Mouse (Mus musculus) midbrain, embryonic 16.5 days (tissue): ENCODE data around the gene Hps1. TPM values are rescaled to one million over a fixed set of nuclear protein-coding genes. Genes with fewer than 3 reads are reported as not detected.

Experiments used
- ATAC-seq: fragments of 200-750 bp; cut with Nextera tagmentation; 2 replicates; pipeline ENCODE4 v1.8.0; 2017; ENCODE audit warnings: moderate TSS enrichment
- H3K27ac ChIP-seq: fragments of 300-500 bp; sonication (generic); 2 replicates; pipeline ENCODE4 v1.5.1; 2014; ENCODE audit warnings: mild to moderate bottlenecking, low read length, mixed read lengths
- H3K27me3 ChIP-seq: fragments of 300-500 bp; sonication (generic); 2 replicates; pipeline ENCODE4 v1.6.1; 2014; ENCODE audit warnings: low read depth, low read length, mixed read lengths; ENCODE audit not compliant: control insufficient read depth, insufficient read depth
- H3K36me3 ChIP-seq: fragments of 300-500 bp; sonication (generic); 2 replicates; pipeline ENCODE4 v1.6.1; 2014; ENCODE audit warnings: mild to moderate bottlenecking, low read length, moderate library complexity, mixed read lengths; ENCODE audit not compliant: control insufficient read depth, insufficient read depth
- H3K4me1 ChIP-seq: fragments of 300-500 bp; sonication (generic); 2 replicates; pipeline ENCODE4 v1.6.1; 2014; ENCODE audit warnings: mild to moderate bottlenecking, low read length, mixed read lengths; ENCODE audit not compliant: control insufficient read depth, insufficient read depth
- H3K4me2 ChIP-seq: fragments of 300-500 bp; sonication (generic); 2 replicates; pipeline ENCODE4 v1.6.1; 2014; ENCODE audit warnings: mild to moderate bottlenecking, low read length, mixed read lengths
- H3K4me3 ChIP-seq: fragments of 300-500 bp; sonication (generic); 2 replicates; pipeline ENCODE4 v1.5.1; 2014; ENCODE audit warnings: low read depth, mild to moderate bottlenecking, low read length, moderate library complexity, mixed read lengths
- H3K9ac ChIP-seq: fragments of 300-500 bp; sonication (generic); 2 replicates; pipeline ENCODE4 v1.6.1; 2014; ENCODE audit warnings: low read depth, low read length, mixed read lengths
- H3K9me3 ChIP-seq: fragments of 300-500 bp; sonication (generic); replicated peaks from 2 replicates; pipeline ENCODE4 v1.6.1; 2014; ENCODE audit warnings: mild to moderate bottlenecking, low read length, mixed read lengths; ENCODE audit not compliant: control insufficient read depth, poor library complexity, severe bottlenecking
- WGBS: fragments of 180-500 bp; shearing (Covaris S2); extraction: QIAGEN DNeasy Blood & Tissue Kit; methylation state at CpG from one replicate; pipeline ENCODE4 v1.1.7; 2014; 5-methylcytosine and 5-hydroxymethylcytosine counted together
- polyA plus RNA-seq: library from polyadenylated mRNA; unstranded; fragments of >200 nt; fragmentation: Nextera tagmentation; extraction: Ambion mirVana; gene quantifications from 2 replicates; pipeline ENCODE4 v1.2.1, GENCODE M21; 2015

The Hps1 gene
- polyA plus RNA-seq, 1 experiment from 2014 or later = 11.7 TPM

- H3K36me3 ChIP-seq = no peaks in the 10 kb centered on the region
- ATAC-seq = no peak
- H3K4me3 ChIP-seq = no peak overlapping the region
- no peak overlapping the region for H3K27ac ChIP-seq
- H3K27me3 ChIP-seq = no peaks in the 10 kb centered on the region
- H3K4me2 ChIP-seq = no peak overlapping the region
- WGBS = 83% methylated on average over 11 of the region's 11 CpGs
- no peaks in the 10 kb centered on the region for H3K9me3 ChIP-seq
- no peak overlapping the region for H3K9ac ChIP-seq
- H3K4me1 ChIP-seq = peaks cover 18% of the 10 kb centered on the region
Observed at GRCm38 (mm10) chr19:42750196-42750595, 29.6 kb downstream of the Hps1 start.

DNA sequence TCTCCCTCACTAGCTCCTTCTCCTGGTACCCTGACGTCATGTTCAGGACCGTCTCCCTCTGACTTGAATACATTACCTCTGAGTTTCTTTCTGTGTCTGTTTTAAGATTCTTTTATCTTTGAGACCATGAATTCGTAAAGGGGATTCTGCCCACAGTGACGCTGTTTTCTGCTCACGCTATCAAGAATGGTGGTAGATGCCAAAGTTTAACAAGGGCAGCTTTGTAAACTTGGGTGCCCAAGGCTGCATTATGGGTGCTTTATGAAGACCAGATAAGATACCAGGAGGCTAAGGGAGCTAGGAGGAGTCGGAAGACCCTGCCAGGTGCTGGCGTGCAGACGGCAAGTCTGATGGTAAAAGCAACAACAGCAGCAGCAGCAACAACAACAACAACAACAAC is 33.1 kb downstream of the Hps1 start:
- Histone ChIP-seq H3K36me3 (no peaks in the 10 kb centered on the region), H3K27me3 (no peaks in the 10 kb centered on the region), H3K4me2 (no peak overlapping the region), H3K9ac (no peak overlapping the region), H3K4me3 (no peak overlapping the region), H3K4me1 (peaks cover 2% of the 10 kb centered on the region), H3K9me3 (no peaks in the 10 kb centered on the region), H3K27ac (no peak overlapping the region)
- no peak for ATAC-seq
- WGBS = 90% methylated on average over 8 of the region's 8 CpGs

DNA sequence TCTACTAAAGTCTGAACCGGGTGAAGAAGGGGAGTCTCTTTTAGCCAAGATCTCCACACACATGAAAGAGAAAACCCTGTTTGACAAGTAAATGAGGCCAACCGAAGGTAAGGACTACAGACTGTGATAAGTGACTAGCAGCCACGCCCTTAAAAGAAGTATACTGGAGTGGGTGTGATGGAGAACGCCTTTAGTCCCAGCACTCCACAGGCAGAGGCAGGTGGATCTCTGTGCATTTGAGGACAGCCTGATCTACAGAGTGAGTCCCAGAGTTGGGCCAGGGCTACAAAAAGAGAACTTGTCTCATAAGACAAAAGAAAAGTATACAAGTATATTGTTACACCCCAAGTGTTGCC is 33.9 kb downstream of the Hps1 start:
- no peak for ATAC-seq
- H3K4me2 ChIP-seq = no peak overlapping the region
- H3K9me3 ChIP-seq = no peaks in the 10 kb centered on the region
- H3K36me3 ChIP-seq = no peaks in the 10 kb centered on the region
- H3K4me3 ChIP-seq = no peak overlapping the region
- no peaks in the 10 kb centered on the region; the same call in 1 of the 2 replicates for H3K4me1 ChIP-seq
- WGBS = 89% methylated on average over 4 of the region's 4 CpGs
- H3K27ac ChIP-seq = no peak overlapping the region
- H3K27me3 ChIP-seq = no peaks in the 10 kb centered on the region
- H3K9ac ChIP-seq = no peak overlapping the region

GRCm38 (mm10) chr19:42745084-42745868 is 34.5 kb downstream of the Hps1 start:
- Histone ChIP-seq H3K27ac (no peak overlapping the region), H3K4me3 (no peak overlapping the region), H3K4me2 (no peak overlapping the region), H3K36me3 (no peaks in the 10 kb centered on the region), H3K9me3 (no peaks in the 10 kb centered on the region), H3K4me1 (no peaks in the 10 kb centered on the region), H3K27me3 (no peaks in the 10 kb centered on the region), H3K9ac (no peak overlapping the region)
- ATAC-seq = no peak
- 66% methylated on average over 9 of the region's 9 CpGs for WGBS

- ATAC-seq = peak; percentile 78
Observed at GRCm38 (mm10) chr19:42744162-42744586, 35.6 kb downstream of the Hps1 start.

GRCm38 (mm10) chr19:42743261-42743660 is 36.5 kb downstream of the Hps1 start:
- Histone ChIP-seq H3K9me3 (no peaks in the 10 kb centered on the region), H3K4me2 (no peak overlapping the region), H3K36me3 (no peaks in the 10 kb centered on the region), H3K27ac (no peak overlapping the region), H3K4me3 (no peak overlapping the region), H3K4me1 (no peaks in the 10 kb centered on the region), H3K27me3 (no peaks in the 10 kb centered on the region), H3K9ac (no peak overlapping the region; the same call in 1 of the 2 replicates)
- WGBS = 47% methylated on average over 16 of the region's 16 CpGs
- ATAC-seq = 0 out of 2 replicates have a peak, but pooled peaks have one; percentile 18

More at GRCm38 (mm10) chr19:42744162-42744586, 35.6 kb downstream of the Hps1 start:
- Histone ChIP-seq H3K9me3 (no peaks in the 10 kb centered on the region), H3K27me3 (no peaks in the 10 kb centered on the region), H3K4me2 (no peak overlapping the region), H3K9ac (no peak overlapping the region), H3K36me3 (no peaks in the 10 kb centered on the region), H3K27ac (no peak overlapping the region), H3K4me1 (no peaks in the 10 kb centered on the region), H3K4me3 (no peak overlapping the region)
- WGBS = 24% methylated on average over 4 of the region's 4 CpGs

DNA sequence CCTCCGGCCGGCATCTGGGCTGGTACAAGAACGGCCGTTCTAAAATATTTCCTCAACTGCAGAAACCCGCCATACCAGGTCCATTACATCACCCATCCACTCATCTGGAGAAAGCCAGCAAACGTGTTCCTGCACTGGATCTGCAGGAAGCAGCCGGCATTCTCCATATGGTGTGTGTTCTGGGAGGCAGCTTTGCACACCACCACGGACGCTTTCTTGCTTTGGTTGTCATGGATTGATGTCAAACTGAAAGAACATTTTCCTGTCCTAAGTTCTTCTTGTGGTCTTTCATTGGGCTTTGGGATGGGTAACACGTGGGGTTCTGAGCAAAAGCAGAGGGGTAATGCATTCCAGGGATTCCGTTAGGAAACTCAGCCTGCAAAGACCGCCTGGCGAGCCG is 37.9 kb downstream of the Hps1 start:
- no peaks in the 10 kb centered on the region for H3K36me3 ChIP-seq
- H3K9me3 ChIP-seq = no peaks in the 10 kb centered on the region
- no peaks in the 10 kb centered on the region for H3K4me1 ChIP-seq
- H3K27me3 ChIP-seq = no peaks in the 10 kb centered on the region
- H3K9ac ChIP-seq = no peak overlapping the region
- no peak overlapping the region for H3K4me2 ChIP-seq
- no peak overlapping the region for H3K27ac ChIP-seq
- 87% methylated on average over 14 of the region's 14 CpGs for WGBS
- no peak overlapping the region for H3K4me3 ChIP-seq
- no peak for ATAC-seq

GRCm38 (mm10) chr19:42740163-42740899 is 39.4 kb downstream of the Hps1 start:
- Histone ChIP-seq H3K9ac (no peak overlapping the region), H3K4me3 (no peak overlapping the region), H3K36me3 (no peaks in the 10 kb centered on the region), H3K27ac (no peak overlapping the region), H3K4me1 (no peaks in the 10 kb centered on the region), H3K27me3 (no peaks in the 10 kb centered on the region), H3K9me3 (no peaks in the 10 kb centered on the region), H3K4me2 (no peak overlapping the region)
- ATAC-seq = no peak
- WGBS = 74% methylated on average over 8 of the region's 8 CpGs

DNA sequence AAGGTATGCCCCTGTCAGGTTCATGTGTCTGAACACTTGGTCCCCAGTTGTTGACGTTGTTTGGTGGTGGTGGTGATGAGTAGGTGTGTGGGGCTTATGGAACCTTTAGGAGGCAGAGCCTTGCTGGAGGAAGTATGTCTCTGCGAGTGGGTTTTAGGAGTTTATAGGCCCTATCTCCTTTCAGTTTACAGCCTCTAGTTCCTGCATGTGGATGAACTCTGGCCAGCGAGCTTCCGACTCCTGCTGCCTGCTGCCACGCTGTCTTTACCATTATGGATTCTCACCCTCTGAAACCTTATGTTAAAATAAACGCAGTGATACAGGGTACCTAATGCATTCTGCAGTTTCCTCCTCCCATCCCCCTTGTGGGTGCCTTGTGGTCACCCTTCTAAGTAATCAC is 40.0 kb downstream of the Hps1 start:
- ATAC-seq = no peak
- no peaks in the 10 kb centered on the region for H3K9me3 ChIP-seq
- H3K27me3 ChIP-seq = no peaks in the 10 kb centered on the region
- WGBS = 95% methylated on average over 6 of the region's 6 CpGs
- H3K4me1 ChIP-seq = no peaks in the 10 kb centered on the region
- H3K27ac ChIP-seq = no peak overlapping the region
- H3K36me3 ChIP-seq = no peaks in the 10 kb centered on the region
- no peak overlapping the region for H3K4me2 ChIP-seq
- no peak overlapping the region for H3K4me3 ChIP-seq
- H3K9ac ChIP-seq = no peak overlapping the region
